Mouse (Mus musculus) erythroblast, embryonic 14.5 days (primary cell): ENCODE measurements around the gene Tet1.

Experiments used
- GATA1 ChIP-seq: IDR thresholded peaks from 2 replicates; pipeline ENCODE4 v1.6.1; 2012; ENCODE audit warnings: low read length, inconsistent platforms, mixed read lengths
- TAL1 ChIP-seq: IDR thresholded peaks from 3 replicates; pipeline ENCODE4 v1.6.1; 2012; ENCODE audit warnings: low read length, inconsistent platforms, mixed read lengths

- TF ChIP-seq TAL1: no peak
- no peak for TF ChIP-seq GATA1
Measured at GRCm38 (mm10) chr10:62906336-62906735, 2.5 kb downstream of the Tet1 start.
